Mouse (Mus musculus): ENCODE measurements at regions not wholly inside any gene's neighbourhood (a gene's known extent, or its start where the extent isn't known, plus 50 kb on each side); places are given as distances from the start of the nearest gene placed in this dataset.

- DNase-seq (ENCODE audit: low read depth, low spot score) = no peak
Observed at GRCm38 (mm10) chr3:101524905-101525304, 79.6 kb downstream of the Atp1a1 start.

GRCm38 (mm10) chr3:101524444-101524843 is 80.0 kb downstream of the Atp1a1 start:
- DNase-seq (ENCODE audit: low read depth, low spot score) = no peak

DNA sequence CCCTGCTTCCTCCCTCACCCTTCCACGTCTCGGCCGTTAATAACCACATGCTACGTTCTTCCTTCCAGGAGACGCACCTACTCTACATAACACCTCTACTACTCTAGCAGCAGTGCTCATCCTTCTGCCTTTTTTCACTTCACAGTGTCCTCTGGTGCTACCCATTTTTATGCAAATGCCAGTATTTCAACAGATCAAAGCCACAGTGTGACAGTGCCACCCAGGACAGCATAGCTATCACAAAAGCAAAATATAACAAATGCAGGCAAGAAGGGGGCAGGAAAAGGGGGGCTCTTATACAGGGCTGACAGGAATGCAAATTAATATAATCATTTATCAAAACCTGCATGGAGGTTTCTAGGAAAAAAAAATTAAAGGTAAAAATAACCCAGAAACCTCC is 81.2 kb downstream of the Atp1a1 start:
- no peak for DNase-seq (ENCODE audit: low read depth, low spot score)

GRCm38 (mm10) chr3:101522246-101522920 is 82.1 kb downstream of the Atp1a1 start:
- DNase-seq (ENCODE audit: low read depth, low spot score) = peak; percentile 46

- DNase-seq (ENCODE audit: low read depth, low spot score) = peak; percentile 72
Observed at GRCm38 (mm10) chr3:101521155-101521554, 83.3 kb downstream of the Atp1a1 start.

DNA sequence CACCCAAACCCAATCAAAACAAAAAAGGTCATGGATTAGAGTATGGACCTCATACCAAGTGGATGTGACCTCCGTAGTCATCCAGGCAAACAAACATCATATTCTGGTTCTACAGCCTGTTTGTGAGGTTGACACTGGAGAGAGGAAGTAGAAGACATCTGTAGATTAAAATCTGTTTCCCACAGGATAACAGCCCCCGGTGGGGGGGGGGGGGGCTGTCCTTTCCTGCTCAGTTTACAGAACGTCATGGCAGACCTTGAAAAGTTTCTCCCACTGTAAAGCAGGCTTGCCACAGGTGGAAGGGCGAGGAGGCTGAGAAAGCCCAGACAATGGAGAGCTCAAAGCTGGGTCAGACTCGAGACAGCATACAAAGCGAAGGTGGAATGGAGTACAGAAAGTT is 84.4 kb downstream of the Atp1a1 start:
- DNase-seq (ENCODE audit: low read depth, low spot score) = no peak

DNA sequence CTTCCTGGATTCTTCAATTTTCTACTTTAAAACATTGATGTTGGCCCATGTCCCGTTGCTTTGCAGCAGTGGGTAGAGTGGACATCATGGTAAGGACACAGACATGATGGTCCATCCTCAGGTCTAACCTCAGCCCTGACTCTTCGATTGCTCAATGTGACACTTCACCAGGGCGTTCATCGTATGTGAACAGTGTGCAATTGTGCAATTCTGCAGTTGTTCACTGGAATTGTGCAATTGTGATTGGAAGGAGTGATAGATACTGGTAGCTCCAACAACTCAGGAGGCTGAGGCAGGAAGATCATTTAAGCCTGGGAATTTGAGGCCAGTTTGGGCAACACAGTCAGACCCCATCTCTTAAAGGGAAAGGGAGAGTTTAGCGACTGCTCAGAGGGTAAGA is 84.9 kb downstream of the Atp1a1 start:
- DNase-seq (ENCODE audit: low read depth, low spot score) = no peak

GRCm38 (mm10) chr3:101518810-101519209 is 85.7 kb downstream of the Atp1a1 start:
- no peak for DNase-seq (ENCODE audit: low read depth, low spot score)

GRCm38 (mm10) chr3:101517547-101517946 is 86.9 kb downstream of the Atp1a1 start:
- DNase-seq (ENCODE audit: low read depth, low spot score) = no peak

DNA sequence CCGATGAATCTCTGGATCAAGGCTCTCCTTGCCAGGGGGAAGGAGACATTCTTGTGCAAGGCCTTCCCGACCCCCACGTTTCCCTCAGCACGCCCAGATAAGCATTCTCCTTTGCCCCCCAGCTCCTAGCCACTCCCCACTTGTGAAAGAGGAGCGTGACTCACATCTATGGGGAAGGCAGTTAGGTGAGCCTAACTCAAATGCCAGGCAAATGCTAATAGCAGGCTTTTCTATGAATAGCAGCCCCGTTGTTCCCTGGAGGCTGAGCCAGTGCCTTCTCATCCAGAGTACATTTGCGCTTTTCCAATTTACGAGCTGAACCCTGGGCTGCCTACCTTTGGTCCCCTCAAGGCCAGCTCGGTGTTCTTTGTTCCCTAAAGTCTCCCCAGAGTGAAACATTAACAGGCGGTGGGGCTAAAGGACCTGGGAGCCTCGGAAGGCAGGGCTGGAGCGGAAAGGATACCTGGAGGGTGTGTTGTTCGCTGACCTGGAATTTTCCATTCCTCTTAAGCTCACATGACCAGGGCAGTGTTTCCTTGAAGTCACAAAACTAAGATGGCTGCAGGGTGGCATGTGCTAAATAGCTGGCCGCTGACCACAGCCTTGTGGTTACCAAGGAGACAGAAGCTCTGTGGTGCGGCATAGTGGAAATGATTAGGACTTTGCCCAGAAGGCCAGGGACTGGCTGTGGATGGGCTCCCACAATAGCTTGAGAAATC is 87.5 kb downstream of the Atp1a1 start:
- DNase-seq (ENCODE audit: low read depth, low spot score) = peak; percentile 49

DNA sequence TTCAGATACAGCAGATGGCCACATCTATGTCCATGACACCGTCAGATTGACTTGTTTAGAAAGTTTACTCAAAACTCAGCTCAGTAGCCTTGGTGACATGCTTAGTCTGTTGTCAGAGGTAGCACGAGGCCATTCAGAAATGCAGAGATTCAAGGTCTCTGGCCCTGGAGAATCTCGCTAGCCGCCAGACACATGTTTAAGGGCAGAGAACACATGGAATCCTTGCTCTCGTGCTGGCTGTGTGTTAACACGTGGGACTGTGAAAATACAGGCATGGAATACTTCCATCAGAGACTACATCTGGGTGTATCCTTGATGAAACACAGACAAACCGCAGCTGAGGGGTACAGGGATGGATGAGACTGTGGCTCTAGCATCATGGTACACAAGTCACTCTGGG is 88.9 kb downstream of the Atp1a1 start:
- no peak for DNase-seq (ENCODE audit: low read depth, low spot score)

GRCm38 (mm10) chr3:101513611-101514311 is 90.7 kb downstream of the Atp1a1 start:
- no peak for DNase-seq (ENCODE audit: low read depth, low spot score)

Data from 3T3-L1 (cell line).